Mouse (Mus musculus): Measurements from ENCODE around the gene Trim80. TPM values are rescaled to one million over a fixed set of nuclear protein-coding genes. Genes with fewer than 3 reads are reported as not detected.
"Not testable (repeated sequence)": the region's sequence is repeated elsewhere in the genome, so short reads cannot be mapped to it uniquely, and the experiment has no call there.

Trim80 gene
- polyA plus RNA-seq, 1 experiment from 2014 or later = not detected

- no peak for ATAC-seq (ENCODE audit: borderline replicate concordance, extremely low read depth, low FRiP score, low TSS enrichment)
- peaks cover 28% of the 10 kb centered on the region for H3K4me1 ChIP-seq
- WGBS = 82% methylated on average over 7 of the region's 7 CpGs
Measured at GRCm38 (mm10) chr11:115472183-115472582, 31.8 kb downstream of the Trim80 start.

DNA sequence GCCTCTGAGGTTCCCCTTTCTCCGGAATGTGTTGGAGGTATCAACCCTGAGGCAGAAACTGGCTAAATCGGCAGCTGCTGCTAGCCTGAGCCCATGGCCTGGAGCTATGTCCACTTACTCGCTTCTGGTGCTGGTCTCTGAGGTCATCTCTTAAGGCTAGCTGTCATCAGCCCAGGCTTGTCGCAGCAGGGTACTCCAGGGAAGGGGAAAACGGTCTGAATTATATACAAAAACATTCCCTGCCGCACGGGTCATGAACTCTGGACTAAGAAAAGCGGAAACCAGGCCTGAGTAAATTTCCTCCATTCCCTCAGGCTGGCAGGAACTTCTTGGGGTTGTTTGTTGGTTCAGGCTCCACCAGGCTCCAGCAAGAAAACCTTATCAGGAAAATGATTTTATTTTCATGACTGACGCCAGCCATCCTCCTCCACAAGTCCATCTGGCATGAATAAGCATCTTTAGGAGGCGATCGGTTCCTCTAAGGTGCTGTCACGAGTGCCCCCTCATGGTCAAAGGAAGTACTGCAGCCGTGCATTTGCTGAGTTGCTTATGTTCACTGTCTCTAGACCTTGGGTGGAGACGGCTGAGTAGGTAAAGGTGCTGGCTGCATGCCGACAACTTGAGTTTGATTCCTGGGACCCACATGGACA is 33.4 kb downstream of the Trim80 start:
- Histone ChIP-seq H3K4me3 (no peak overlapping the region), H3K9ac (no peak overlapping the region), H3K27me3 (no peaks in the 10 kb centered on the region), H3K36me3 (no peaks in the 10 kb centered on the region), H3K9me3 (no peaks in the 10 kb centered on the region), H3K27ac (peak overlapping the region; percentile 56), H3K4me2 (peak overlapping the region; percentile 31; the same call in 1 of the 2 replicates), H3K4me1 (peaks cover 31% of the 10 kb centered on the region)
- ATAC-seq (ENCODE audit: borderline replicate concordance, extremely low read depth, low FRiP score, low TSS enrichment) = no peak; the same call in 1 of the 2 replicates
- WGBS = 14% methylated on average over 15 of the region's 15 CpGs

More at GRCm38 (mm10) chr11:115472183-115472582, 31.8 kb downstream of the Trim80 start:
- Histone ChIP-seq H3K9me3 (no peaks in the 10 kb centered on the region), H3K9ac (no peak overlapping the region), H3K27me3 (no peaks in the 10 kb centered on the region), H3K4me2 (no peak overlapping the region), H3K36me3 (no peaks in the 10 kb centered on the region), H3K4me3 (no peak overlapping the region), H3K27ac (no peak overlapping the region)

DNA sequence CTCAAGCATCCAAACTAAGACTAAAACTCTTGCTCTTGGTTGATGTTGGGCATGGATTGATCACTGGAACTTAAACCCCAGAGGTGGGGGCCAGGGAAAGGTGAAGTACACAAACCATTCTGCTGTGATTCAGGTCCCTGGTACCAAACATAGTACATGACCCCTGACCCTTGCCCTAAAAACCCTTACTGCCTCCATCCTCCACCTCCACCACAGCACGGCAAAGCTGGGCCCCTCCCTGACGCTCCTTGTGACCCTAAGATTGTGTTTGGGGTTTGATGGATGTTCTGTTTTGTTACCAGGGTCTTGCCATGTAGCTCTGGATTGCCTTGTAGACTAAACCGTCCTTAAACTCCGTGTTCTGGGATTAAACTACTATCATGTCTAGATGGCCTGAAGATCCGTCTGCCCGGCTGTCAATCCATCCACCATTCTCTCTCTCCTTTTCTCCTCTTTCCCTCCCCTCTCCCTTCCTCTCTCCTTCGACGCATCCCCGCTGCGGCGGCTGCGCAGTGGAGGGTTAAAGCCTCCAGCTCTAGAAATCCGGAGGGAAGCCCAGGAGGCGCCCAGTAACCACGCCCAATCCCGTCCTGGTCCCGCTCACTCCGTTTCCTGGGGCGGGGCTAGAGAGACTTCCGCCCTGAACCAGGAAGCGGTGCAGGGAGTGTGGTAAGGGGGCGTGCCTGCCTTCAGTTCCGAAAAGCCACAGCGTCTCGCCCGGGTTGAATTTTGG is 34.8 kb downstream of the Trim80 start, which contains the start of gene Armc7:
Armc7 (plus strand) TSS at position 643 of the 733 bp plus-strand sequence.
- Histone ChIP-seq H3K4me2 (peak within 1 kb of the TSS; percentile 82), H3K9me3 (no peaks in the 10 kb centered on the region), H3K4me3 (peak within 1 kb of the TSS; percentile 88), H3K36me3 (no peaks in the 10 kb centered on the region), H3K27me3 (no peaks in the 10 kb centered on the region), H3K4me1 (peaks cover 31% of the 10 kb centered on the region), H3K27ac (peak within 1 kb of the TSS; percentile 66), H3K9ac (peak within 1 kb of the TSS; percentile 69)
- ATAC-seq (ENCODE audit: borderline replicate concordance, extremely low read depth, low FRiP score, low TSS enrichment) = peak; percentile 97
- WGBS = 1% methylated on average over 26 of the region's 26 CpGs

DNA sequence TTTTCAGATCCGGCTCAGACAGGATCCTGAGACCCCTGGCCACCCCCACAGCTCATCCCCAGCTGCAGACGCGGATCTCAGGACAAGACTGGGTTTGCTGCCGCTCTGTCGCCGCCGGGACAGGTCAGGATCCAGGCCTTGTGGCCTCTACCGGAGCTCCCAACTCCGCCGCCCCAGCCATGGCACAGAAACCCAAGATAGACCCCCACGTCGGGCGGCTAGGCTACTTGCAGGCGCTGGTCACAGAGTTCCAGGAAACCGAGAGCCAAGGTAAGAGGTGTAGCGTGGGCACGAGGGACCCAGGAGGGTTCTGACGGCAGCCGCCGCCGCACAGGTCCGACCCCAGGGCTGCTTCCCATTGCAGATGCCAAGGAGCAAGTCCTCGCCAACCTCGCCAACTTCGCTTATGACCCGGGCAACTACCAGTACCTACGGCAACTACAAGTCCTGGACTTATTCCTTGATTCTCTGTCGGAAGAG is 35.5 kb downstream of the Trim80 start:
- Histone ChIP-seq H3K4me1 (peaks cover 31% of the 10 kb centered on the region), H3K27ac (no peak overlapping the region), H3K4me3 (peak overlapping the region; percentile 88), H3K27me3 (no peaks in the 10 kb centered on the region), H3K4me2 (peak overlapping the region; percentile 82), H3K9me3 (no peaks in the 10 kb centered on the region), H3K9ac (peak overlapping the region; percentile 69), H3K36me3 (no peaks in the 10 kb centered on the region)
- 3% methylated on average over 28 of the region's 28 CpGs for WGBS
- ATAC-seq (ENCODE audit: borderline replicate concordance, extremely low read depth, low FRiP score, low TSS enrichment) = peak; percentile 23

DNA sequence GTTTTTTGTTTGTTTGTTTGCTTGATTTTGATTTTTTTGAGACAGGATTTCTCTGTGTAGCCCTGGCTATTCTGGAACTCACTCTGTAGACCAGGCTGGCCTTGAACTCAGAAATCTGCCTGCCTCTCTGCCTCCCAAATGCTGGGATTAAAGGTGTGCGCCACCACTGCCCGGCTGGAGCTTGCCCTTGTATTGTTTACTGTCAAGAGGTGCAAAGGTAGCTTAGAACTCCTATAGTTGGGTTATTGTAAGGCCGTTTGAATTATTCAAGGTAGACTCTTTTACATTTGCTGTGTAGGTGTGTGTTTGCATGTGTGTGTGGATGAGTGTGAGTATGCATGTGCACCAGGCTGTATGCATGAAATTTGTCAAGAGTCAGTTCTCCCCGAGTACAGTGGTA is 36.3 kb downstream of the Trim80 start:
- Histone ChIP-seq H3K4me1 (peaks cover 31% of the 10 kb centered on the region), H3K4me2 (peak overlapping the region; percentile 82), H3K4me3 (peak overlapping the region; percentile 88), H3K9ac (peak overlapping the region; percentile 69; the same call in 1 of the 2 replicates)
- not testable (repeated sequence) for H3K27ac ChIP-seq; H3K36me3 ChIP-seq; H3K27me3 ChIP-seq; H3K9me3 ChIP-seq; ATAC-seq (ENCODE audit: borderline replicate concordance, extremely low read depth, low FRiP score, low TSS enrichment)
- 69% methylated on average over 4 of the region's 4 CpGs for WGBS

- not testable (repeated sequence) for H3K27ac ChIP-seq; H3K36me3 ChIP-seq; H3K9ac ChIP-seq; H3K27me3 ChIP-seq; H3K9me3 ChIP-seq; ATAC-seq (ENCODE audit: borderline replicate concordance, extremely low read depth, low FRiP score, low TSS enrichment)
- 0 out of 2 replicates have a peak overlapping the region, but pooled peaks have one; percentile 8 for H3K4me3 ChIP-seq
- peaks cover 31% of the 10 kb centered on the region for H3K4me1 ChIP-seq
- 76% methylated on average over 7 of the region's 7 CpGs for WGBS
- 0 out of 2 replicates have a peak overlapping the region, but pooled peaks have one; percentile 3 for H3K4me2 ChIP-seq
Measured at GRCm38 (mm10) chr11:115477388-115477787, 37.0 kb downstream of the Trim80 start.

- ATAC-seq (ENCODE audit: borderline replicate concordance, extremely low read depth, low FRiP score, low TSS enrichment) = no peak
- H3K4me1 ChIP-seq = peaks cover 28% of the 10 kb centered on the region
- no peak overlapping the region for H3K4me2 ChIP-seq
- H3K36me3 ChIP-seq = no peaks in the 10 kb centered on the region
- 78% methylated on average over 9 of the region's 9 CpGs for WGBS
- no peaks in the 10 kb centered on the region for H3K9me3 ChIP-seq
- H3K9ac ChIP-seq = no peak overlapping the region
- H3K27me3 ChIP-seq = no peaks in the 10 kb centered on the region
- H3K27ac ChIP-seq = no peak overlapping the region
- H3K4me3 ChIP-seq = no peak overlapping the region
Measured at GRCm38 (mm10) chr11:115478296-115478938, 38.1 kb downstream of the Trim80 start.

- no peak overlapping the region for H3K9ac ChIP-seq
- H3K9me3 ChIP-seq = no peaks in the 10 kb centered on the region
- H3K27me3 ChIP-seq = no peaks in the 10 kb centered on the region
- no peak overlapping the region for H3K4me2 ChIP-seq
- no peak overlapping the region for H3K4me3 ChIP-seq
- 69% methylated on average over 6 of the region's 6 CpGs for WGBS
- no peaks in the 10 kb centered on the region for H3K36me3 ChIP-seq
- ATAC-seq (ENCODE audit: borderline replicate concordance, extremely low read depth, low FRiP score, low TSS enrichment) = no peak
- H3K27ac ChIP-seq = no peak overlapping the region
- H3K4me1 ChIP-seq = peaks cover 8% of the 10 kb centered on the region
Measured at GRCm38 (mm10) chr11:115481553-115482259, 41.4 kb downstream of the Trim80 start.

- no peak overlapping the region for H3K4me2 ChIP-seq
- H3K9me3 ChIP-seq = no peaks in the 10 kb centered on the region
- H3K27ac ChIP-seq = no peak overlapping the region
- 69% methylated on average over 11 of the region's 11 CpGs for WGBS
- no peak overlapping the region for H3K9ac ChIP-seq
- no peaks in the 10 kb centered on the region for H3K4me1 ChIP-seq
- no peaks in the 10 kb centered on the region for H3K36me3 ChIP-seq
- H3K4me3 ChIP-seq = no peak overlapping the region
- no peak for ATAC-seq (ENCODE audit: borderline replicate concordance, extremely low read depth, low FRiP score, low TSS enrichment)
- H3K27me3 ChIP-seq = no peaks in the 10 kb centered on the region
Measured at GRCm38 (mm10) chr11:115483278-115483677, 42.9 kb downstream of the Trim80 start.

- no peak overlapping the region for H3K4me2 ChIP-seq
- H3K9me3 ChIP-seq = no peaks in the 10 kb centered on the region
- H3K4me1 ChIP-seq = no peaks in the 10 kb centered on the region
- H3K27ac ChIP-seq = no peak overlapping the region
- H3K4me3 ChIP-seq = no peak overlapping the region
- no peaks in the 10 kb centered on the region for H3K27me3 ChIP-seq
- WGBS = 17% methylated on average over 6 of the region's 6 CpGs
- H3K36me3 ChIP-seq = no peaks in the 10 kb centered on the region
- no peak overlapping the region for H3K9ac ChIP-seq
- no peak for ATAC-seq (ENCODE audit: borderline replicate concordance, extremely low read depth, low FRiP score, low TSS enrichment)
Measured at GRCm38 (mm10) chr11:115483726-115484125, 43.4 kb downstream of the Trim80 start.

- Histone ChIP-seq H3K9me3 (no peaks in the 10 kb centered on the region), H3K27ac (no peak overlapping the region), H3K4me2 (no peak overlapping the region), H3K36me3 (no peaks in the 10 kb centered on the region), H3K4me1 (no peaks in the 10 kb centered on the region), H3K27me3 (no peaks in the 10 kb centered on the region), H3K9ac (no peak overlapping the region), H3K4me3 (no peak overlapping the region)
- 59% methylated on average over 12 of the region's 12 CpGs for WGBS
- ATAC-seq (ENCODE audit: borderline replicate concordance, extremely low read depth, low FRiP score, low TSS enrichment) = no peak
Measured at GRCm38 (mm10) chr11:115485155-115485554, 44.8 kb downstream of the Trim80 start.

Measured in lung, embryonic 15.5 days (tissue).